Comparison of ENCODE assay signal across 19 mouse cellular contexts in the genomic region with DNA sequence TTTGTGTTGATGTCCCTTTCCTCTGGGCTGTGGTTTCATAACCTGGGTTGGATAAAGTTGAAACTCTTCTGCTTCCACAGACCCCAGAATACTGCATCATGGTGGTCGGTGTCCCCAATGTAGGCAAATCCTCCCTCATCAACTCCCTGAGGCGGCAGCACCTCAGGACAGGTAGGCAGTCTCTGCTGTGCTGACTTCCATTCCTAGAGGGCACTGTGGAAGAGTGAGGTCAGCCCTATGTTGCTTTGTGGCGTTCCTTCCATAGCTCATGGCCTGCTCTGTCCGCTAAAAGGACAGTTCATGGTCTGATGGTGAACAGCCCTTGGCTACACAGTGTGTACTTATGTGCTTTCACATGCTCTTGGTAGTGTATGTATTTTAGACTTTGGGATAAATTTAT. TPM values are rescaled to one million over a fixed set of nuclear protein-coding genes. Genes with fewer than 3 reads are reported as not detected.
"Had no signal": no experiment of that assay in that cellular context is flagged by ENCODE, and none has a peak within 500 bp of the region (broad histone marks: within the 10 kb centered on the region; RNA-seq: fewer than 3 reads in every experiment).

No protein-coding gene starts in this region.

- DNase-seq: lung, adult 2 months; lung, postnatal 14 days; lung, postnatal 36 days; right cerebral cortex, postnatal 14 days; thymus, adult 2 months; thymus, postnatal 25 days; thymus, postnatal 4 days had no signal

- H3K4me3 ChIP-seq: lung, embryonic 15.5 days; megakaryocyte, embryonic 14.5 days; midbrain, embryonic 13.5 days; midbrain, embryonic 15.5 days; neural tube, embryonic 12.5 days; stomach, embryonic 15.5 days had no signal

- H3K27ac ChIP-seq: lung, embryonic 15.5 days; macrophage; midbrain, embryonic 13.5 days; midbrain, embryonic 15.5 days; neural tube, embryonic 12.5 days; stomach, embryonic 15.5 days; stomach, postnatal 0 days had no signal

RNA-seq across cellular contexts. Expression of gene Sprn, which starts 10.1 kb away (rescaled TPM):
- total RNA-seq: megakaryocyte progenitor cell, adult 5-6 weeks; monocyte, adult 5-6 weeks; neutrophil, adult 5-6 weeks had no signal

RNA-seq across cellular contexts. Expression of gene Olfr522, which starts 20.0 kb away (rescaled TPM):
- total RNA-seq: megakaryocyte progenitor cell, adult 5-6 weeks; midbrain, postnatal 0 days; monocyte, adult 5-6 weeks; neutrophil, adult 5-6 weeks had no signal

RNA-seq across cellular contexts. Expression of gene Olfr523, which starts 28.5 kb away (rescaled TPM):
- total RNA-seq: megakaryocyte progenitor cell, adult 5-6 weeks; midbrain, postnatal 0 days; monocyte, adult 5-6 weeks had no signal
